Mouse (Mus musculus): Measurements from ENCODE around the gene Pomgnt2. TPM values are rescaled to one million over a fixed set of nuclear protein-coding genes. Genes with fewer than 3 reads are reported as not detected.

Gene Pomgnt2
- 11.5 and 12.1 TPM in 2 replicates for polyA plus RNA-seq (2015; fragmentation: Nextera tagmentation; extraction: Ambion mirVana)

DNA sequence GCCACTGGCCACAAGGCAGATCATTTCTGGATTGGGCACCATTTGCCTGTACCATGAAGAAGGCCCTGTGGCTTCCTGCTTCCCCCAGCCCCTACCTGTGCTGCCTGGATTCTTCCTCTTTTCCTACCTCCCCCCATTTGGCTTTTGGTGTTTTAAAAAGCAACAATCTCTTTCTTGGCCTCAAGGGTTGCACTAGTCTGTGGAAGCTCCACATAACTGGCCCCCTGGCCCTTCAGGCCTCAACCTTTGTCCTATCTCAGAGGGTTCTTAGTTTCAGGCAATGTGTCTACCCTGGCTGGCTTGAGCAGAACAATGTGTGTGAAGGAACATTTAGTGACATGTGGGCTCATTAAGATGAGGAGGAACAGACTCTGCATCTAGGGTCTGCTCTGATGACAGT, at the start of gene Pomgnt2:
TSS of gene Pomgnt2 (minus strand) at position 101 of the 400 bp plus-strand sequence.
- no peaks in the 10 kb centered on the region for H3K27me3 ChIP-seq (ENCODE audit: control insufficient read depth, insufficient read depth, low read depth, low read length)
- peaks cover 5% of the 10 kb centered on the region for H3K4me1 ChIP-seq (replicated peaks; ENCODE audit: control insufficient read depth, insufficient read depth, low read length)
- H3K9me3 ChIP-seq (ENCODE audit: control insufficient read depth, low read length) = no peaks in the 10 kb centered on the region
- H3K4me3 ChIP-seq (ENCODE audit: low read length) = peak within 1 kb of the TSS; percentile 85
- H3K4me2 ChIP-seq (ENCODE audit: low read depth, low read length) = peak within 1 kb of the TSS; percentile 95
- H3K9ac ChIP-seq (ENCODE audit: low read length) = no peak within 1 kb of the TSS
- no peak within 1 kb of the TSS for H3K27ac ChIP-seq (ENCODE audit: low read length)
- no peak for ATAC-seq (ENCODE audit: low read depth)
- H3K36me3 ChIP-seq (ENCODE audit: control insufficient read depth, insufficient read depth, low read length) = no peaks in the 10 kb centered on the region

DNA sequence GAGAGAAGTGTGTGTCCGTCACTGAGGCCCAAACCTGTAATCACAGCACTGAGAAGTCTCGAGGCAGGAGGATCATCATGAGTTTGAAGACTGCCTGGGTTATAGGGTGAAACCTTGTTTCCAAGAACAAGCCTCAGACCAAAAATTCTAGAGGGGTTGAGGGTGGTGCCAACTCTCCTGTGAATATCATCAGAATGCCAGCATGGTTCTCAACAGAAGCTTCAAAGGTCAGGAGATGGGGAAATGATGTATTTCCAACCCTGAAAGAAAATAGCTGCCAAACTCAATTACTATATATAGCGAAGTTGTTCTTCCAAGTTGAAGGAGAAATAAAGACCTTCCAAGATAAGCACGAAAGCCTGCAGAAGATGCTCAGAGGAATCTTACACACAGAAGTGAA, 42.9 kb upstream of the Pomgnt2 start:
- Histone ChIP-seq H3K4me1 (replicated peaks; ENCODE audit: control insufficient read depth, insufficient read depth, low read length) (no peaks in the 10 kb centered on the region), H3K4me3 (ENCODE audit: low read length) (no peak overlapping the region), H3K36me3 (ENCODE audit: control insufficient read depth, insufficient read depth, low read length) (no peaks in the 10 kb centered on the region), H3K27me3 (ENCODE audit: control insufficient read depth, insufficient read depth, low read depth, low read length) (no peaks in the 10 kb centered on the region), H3K9me3 (ENCODE audit: control insufficient read depth, low read length) (no peaks in the 10 kb centered on the region), H3K4me2 (ENCODE audit: low read depth, low read length) (no peak overlapping the region), H3K9ac (ENCODE audit: low read length) (no peak overlapping the region), H3K27ac (ENCODE audit: low read length) (no peak overlapping the region)
- ATAC-seq (ENCODE audit: low read depth) = no peak
- 66% methylated on average over 4 of the region's 4 CpGs for WGBS

DNA sequence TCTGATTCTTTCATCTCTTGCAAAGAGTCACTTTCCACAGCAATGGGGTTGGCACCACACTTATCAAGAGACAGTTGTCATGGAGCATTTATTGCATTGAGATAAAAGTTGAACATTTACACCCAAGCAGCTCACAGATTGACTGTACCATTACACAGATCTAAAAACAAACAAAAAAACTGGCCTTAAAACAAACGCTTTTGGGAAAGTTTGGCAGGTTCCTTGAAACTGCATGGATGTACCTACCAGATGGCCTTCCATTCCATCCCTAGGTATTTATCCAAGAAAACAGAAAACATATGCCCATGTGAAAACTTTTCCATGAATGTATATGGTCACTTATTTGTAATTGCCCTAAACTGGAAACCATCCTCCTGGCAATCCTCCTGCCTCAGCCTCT, 41.7 kb upstream of the Pomgnt2 start:
- H3K9ac ChIP-seq (ENCODE audit: low read length) = no peak overlapping the region
- ATAC-seq (ENCODE audit: low read depth) = no peak
- H3K4me2 ChIP-seq (ENCODE audit: low read depth, low read length) = no peak overlapping the region
- WGBS = 73% methylated on average over 1 of the region's 1 CpGs
- no peaks in the 10 kb centered on the region for H3K9me3 ChIP-seq (ENCODE audit: control insufficient read depth, low read length)
- H3K36me3 ChIP-seq (ENCODE audit: control insufficient read depth, insufficient read depth, low read length) = no peaks in the 10 kb centered on the region
- H3K4me1 ChIP-seq (replicated peaks; ENCODE audit: control insufficient read depth, insufficient read depth, low read length) = no peaks in the 10 kb centered on the region
- no peak overlapping the region for H3K27ac ChIP-seq (ENCODE audit: low read length)
- H3K4me3 ChIP-seq (ENCODE audit: low read length) = no peak overlapping the region
- H3K27me3 ChIP-seq (ENCODE audit: control insufficient read depth, insufficient read depth, low read depth, low read length) = no peaks in the 10 kb centered on the region

DNA sequence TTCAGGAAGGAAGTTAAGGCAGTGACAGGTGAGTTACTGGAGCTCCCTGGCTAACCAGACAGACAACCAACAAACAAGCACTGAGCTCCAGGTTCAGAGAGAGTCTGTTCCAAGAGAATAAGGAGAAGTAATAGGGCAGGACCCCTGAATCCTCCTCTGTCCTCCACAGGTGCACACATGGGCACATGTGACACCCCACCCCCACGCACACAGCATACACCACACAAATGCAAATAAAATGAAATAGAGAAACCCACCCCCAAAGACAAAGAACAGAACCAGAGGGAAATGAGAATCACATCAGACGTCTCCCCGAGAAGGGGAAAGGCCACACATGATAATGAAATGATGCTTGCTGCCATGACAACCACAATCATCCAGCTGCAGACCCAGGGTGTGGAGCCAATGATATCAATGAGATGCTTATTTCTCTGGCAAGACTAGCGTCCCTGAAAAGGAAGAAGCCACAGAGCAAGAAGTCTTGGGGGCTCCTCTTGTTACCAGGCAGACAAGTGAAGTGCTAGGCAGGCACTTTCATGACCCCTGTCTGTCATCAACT, 39.7 kb upstream of the Pomgnt2 start:
- H3K4me3 ChIP-seq (ENCODE audit: low read length) = no peak overlapping the region
- no peaks in the 10 kb centered on the region for H3K9me3 ChIP-seq (ENCODE audit: control insufficient read depth, low read length)
- no peak overlapping the region for H3K4me2 ChIP-seq (ENCODE audit: low read depth, low read length)
- 61% methylated on average over 4 of the region's 4 CpGs for WGBS
- H3K27me3 ChIP-seq (ENCODE audit: control insufficient read depth, insufficient read depth, low read depth, low read length) = no peaks in the 10 kb centered on the region
- no peak overlapping the region for H3K9ac ChIP-seq (ENCODE audit: low read length)
- no peaks in the 10 kb centered on the region for H3K4me1 ChIP-seq (replicated peaks; ENCODE audit: control insufficient read depth, insufficient read depth, low read length)
- H3K36me3 ChIP-seq (ENCODE audit: control insufficient read depth, insufficient read depth, low read length) = no peaks in the 10 kb centered on the region
- H3K27ac ChIP-seq (ENCODE audit: low read length) = no peak overlapping the region
- ATAC-seq (ENCODE audit: low read depth) = no peak

DNA sequence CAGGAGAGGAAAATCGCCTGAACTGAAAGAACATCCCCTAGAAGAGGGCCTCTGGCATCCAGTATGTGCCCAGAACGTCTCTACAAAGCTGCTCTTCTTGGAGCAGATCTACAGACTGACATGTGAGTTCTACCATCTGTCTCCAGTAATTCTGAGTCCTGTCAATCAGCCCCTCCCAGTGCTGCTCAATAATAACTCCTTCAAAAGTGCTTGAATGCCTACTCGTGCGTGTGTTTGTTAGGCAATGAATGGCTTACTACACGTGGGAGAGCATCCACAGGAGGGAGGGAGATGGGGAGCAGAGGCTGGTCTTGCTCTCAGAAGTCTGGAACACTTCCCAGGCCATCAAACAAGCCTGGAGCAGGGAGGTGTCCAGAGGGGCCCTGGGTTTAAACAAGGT, 38.9 kb upstream of the Pomgnt2 start:
- no peaks in the 10 kb centered on the region for H3K9me3 ChIP-seq (ENCODE audit: control insufficient read depth, low read length)
- H3K4me2 ChIP-seq (ENCODE audit: low read depth, low read length) = no peak overlapping the region
- no peak overlapping the region for H3K27ac ChIP-seq (ENCODE audit: low read length)
- H3K27me3 ChIP-seq (ENCODE audit: control insufficient read depth, insufficient read depth, low read depth, low read length) = no peaks in the 10 kb centered on the region
- no peaks in the 10 kb centered on the region for H3K4me1 ChIP-seq (replicated peaks; ENCODE audit: control insufficient read depth, insufficient read depth, low read length)
- no peak for ATAC-seq (ENCODE audit: low read depth)
- H3K9ac ChIP-seq (ENCODE audit: low read length) = no peak overlapping the region
- 27% methylated on average over 5 of the region's 5 CpGs for WGBS
- H3K36me3 ChIP-seq (ENCODE audit: control insufficient read depth, insufficient read depth, low read length) = no peaks in the 10 kb centered on the region
- H3K4me3 ChIP-seq (ENCODE audit: low read length) = no peak overlapping the region

DNA sequence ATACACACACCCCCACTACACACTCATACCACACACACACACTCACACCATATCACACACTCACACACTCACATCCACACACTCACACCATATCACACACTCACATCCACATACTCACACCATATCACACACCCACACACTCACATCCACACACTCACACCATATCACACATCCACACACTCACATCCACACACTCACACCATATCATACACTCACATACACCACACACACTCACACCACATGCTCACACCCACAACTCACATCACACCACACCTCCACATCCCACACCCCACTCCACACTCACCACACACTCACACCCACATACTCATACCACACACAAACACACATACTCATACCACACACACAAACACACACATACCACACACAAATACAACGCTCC, 38.0 kb upstream of the Pomgnt2 start:
- 84% methylated on average over 1 of the region's 1 CpGs for WGBS
- Histone ChIP-seq H3K4me3 (ENCODE audit: low read length) (no peak overlapping the region), H3K27me3 (ENCODE audit: control insufficient read depth, insufficient read depth, low read depth, low read length) (no peaks in the 10 kb centered on the region), H3K9me3 (ENCODE audit: control insufficient read depth, low read length) (no peaks in the 10 kb centered on the region), H3K4me1 (replicated peaks; ENCODE audit: control insufficient read depth, insufficient read depth, low read length) (no peaks in the 10 kb centered on the region), H3K9ac (ENCODE audit: low read length) (no peak overlapping the region), H3K4me2 (ENCODE audit: low read depth, low read length) (no peak overlapping the region), H3K36me3 (ENCODE audit: control insufficient read depth, insufficient read depth, low read length) (no peaks in the 10 kb centered on the region), H3K27ac (ENCODE audit: low read length) (no peak overlapping the region)
- ATAC-seq (ENCODE audit: low read depth) = no peak

DNA sequence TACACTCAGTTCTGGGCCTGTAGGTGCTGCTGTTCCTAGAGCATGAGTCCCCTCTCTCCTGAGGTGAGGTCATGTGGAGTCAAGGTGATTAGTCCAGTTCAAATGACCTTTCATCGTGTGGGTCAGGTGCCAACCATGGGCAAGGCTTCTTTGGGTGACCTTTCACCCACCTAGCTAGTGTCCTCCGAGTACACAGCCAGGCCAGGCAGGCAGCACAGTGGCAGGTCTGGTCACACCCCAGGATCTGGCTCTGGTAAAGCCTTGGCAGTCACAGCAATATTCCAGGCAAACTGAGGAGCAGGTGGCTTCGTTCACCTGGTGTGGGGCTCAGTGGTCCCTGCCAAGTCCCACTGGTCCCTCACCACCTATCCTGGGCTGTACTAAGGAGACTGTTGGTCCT, 35.2 kb upstream of the Pomgnt2 start:
- 72% methylated on average over 3 of the region's 3 CpGs for WGBS
- no peak overlapping the region for H3K4me2 ChIP-seq (ENCODE audit: low read depth, low read length)
- no peaks in the 10 kb centered on the region for H3K27me3 ChIP-seq (ENCODE audit: control insufficient read depth, insufficient read depth, low read depth, low read length)
- no peaks in the 10 kb centered on the region for H3K36me3 ChIP-seq (ENCODE audit: control insufficient read depth, insufficient read depth, low read length)
- H3K9ac ChIP-seq (ENCODE audit: low read length) = no peak overlapping the region
- no peak overlapping the region for H3K27ac ChIP-seq (ENCODE audit: low read length)
- no peak overlapping the region for H3K4me3 ChIP-seq (ENCODE audit: low read length)
- peaks cover 7% of the 10 kb centered on the region for H3K4me1 ChIP-seq (replicated peaks; ENCODE audit: control insufficient read depth, insufficient read depth, low read length)
- H3K9me3 ChIP-seq (ENCODE audit: control insufficient read depth, low read length) = no peaks in the 10 kb centered on the region
- ATAC-seq (ENCODE audit: low read depth) = no peak

DNA sequence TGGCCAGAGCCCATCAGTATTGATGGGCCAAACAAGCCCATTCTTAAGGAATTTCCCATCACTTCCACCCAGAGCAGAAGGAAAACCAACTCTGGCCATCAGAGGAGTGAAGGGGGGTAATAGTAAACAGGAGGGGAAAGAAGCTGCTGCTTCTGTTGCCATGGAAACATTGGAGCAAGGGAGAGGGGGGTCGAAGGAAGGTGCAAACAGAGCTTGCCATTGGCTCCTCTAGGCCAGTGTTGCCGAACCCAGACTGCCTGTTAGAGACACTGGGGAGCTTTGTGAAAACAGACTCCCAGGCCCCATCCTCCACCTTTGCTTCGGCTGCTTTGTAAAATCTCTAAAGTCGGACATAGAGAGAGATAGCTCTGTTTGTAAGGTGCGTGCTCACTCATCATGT, 33.8 kb upstream of the Pomgnt2 start:
- Histone ChIP-seq H3K9me3 (ENCODE audit: control insufficient read depth, low read length) (no peaks in the 10 kb centered on the region), H3K4me3 (ENCODE audit: low read length) (no peak overlapping the region), H3K36me3 (ENCODE audit: control insufficient read depth, insufficient read depth, low read length) (no peaks in the 10 kb centered on the region), H3K4me2 (ENCODE audit: low read depth, low read length) (no peak overlapping the region), H3K9ac (ENCODE audit: low read length) (no peak overlapping the region), H3K27me3 (ENCODE audit: control insufficient read depth, insufficient read depth, low read depth, low read length) (no peaks in the 10 kb centered on the region), H3K4me1 (replicated peaks; ENCODE audit: control insufficient read depth, insufficient read depth, low read length) (peaks cover 15% of the 10 kb centered on the region), H3K27ac (ENCODE audit: low read length) (no peak overlapping the region)
- no peak for ATAC-seq (ENCODE audit: low read depth)
- 53% methylated on average over 5 of the region's 5 CpGs for WGBS

DNA sequence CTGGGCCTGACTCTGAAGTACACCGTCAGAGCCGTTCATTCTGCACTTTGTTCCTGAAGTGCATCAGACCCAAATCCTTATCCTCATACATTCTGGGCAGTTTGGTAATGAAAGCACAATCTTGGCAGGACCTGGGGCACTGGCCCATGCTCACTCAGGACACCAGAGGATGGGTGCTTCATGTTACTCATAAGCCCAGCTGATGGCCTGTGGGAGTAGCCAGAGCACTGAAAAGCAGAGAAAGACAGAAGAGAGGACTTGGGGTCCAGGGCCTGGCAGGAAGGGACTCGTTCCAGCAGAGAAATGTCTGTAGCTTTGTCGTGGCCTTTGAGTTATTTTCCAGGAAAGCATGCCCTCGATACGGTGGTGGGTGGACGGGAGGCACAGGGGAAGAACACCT, 32.9 kb upstream of the Pomgnt2 start:
- Histone ChIP-seq H3K9ac (ENCODE audit: low read length) (no peak overlapping the region), H3K4me2 (ENCODE audit: low read depth, low read length) (no peak overlapping the region), H3K27ac (ENCODE audit: low read length) (no peak overlapping the region), H3K27me3 (ENCODE audit: control insufficient read depth, insufficient read depth, low read depth, low read length) (no peaks in the 10 kb centered on the region), H3K4me3 (ENCODE audit: low read length) (no peak overlapping the region), H3K4me1 (replicated peaks; ENCODE audit: control insufficient read depth, insufficient read depth, low read length) (peaks cover 15% of the 10 kb centered on the region), H3K36me3 (ENCODE audit: control insufficient read depth, insufficient read depth, low read length) (no peaks in the 10 kb centered on the region), H3K9me3 (ENCODE audit: control insufficient read depth, low read length) (no peaks in the 10 kb centered on the region)
- 82% methylated on average over 7 of the region's 7 CpGs for WGBS
- ATAC-seq (ENCODE audit: low read depth) = no peak
